Mouse (Mus musculus) liver, embryonic 14.5 days (tissue): ENCODE data around the gene Pgs1. TPM values are rescaled to one million over a fixed set of nuclear protein-coding genes. Genes with fewer than 3 reads are reported as not detected.
A peak's percentile ranks its signal among the peaks of the same experiment; 100 is the strongest.

Experiments
- ATAC-seq: fragments of 200-750 bp; cut with Nextera tagmentation; 2 replicates; pipeline ENCODE4 v1.8.0; 2017; ENCODE audit warnings: moderate number of reproducible peaks, mild to moderate bottlenecking, moderate library complexity; ENCODE audit not compliant: insufficient read depth
- DNase-seq, 3 experiments: peaks; one replicate each; pipeline ENCODE4 v3.0.0-alpha.2; 2012 to 2013; ENCODE audit warnings: low read depth in 3 of 3, low spot score in 3 of 3
- H3K27ac ChIP-seq: fragments of 300-500 bp; sonication (generic); 2 replicates; pipeline ENCODE4 v1.5.1; 2014; ENCODE audit warnings: moderate library complexity, mild to moderate bottlenecking, control low read depth, inconsistent platforms
- H3K27me3 ChIP-seq: fragments of 300-500 bp; sonication (generic); 2 replicates; pipeline ENCODE4 v1.6.1; 2014; ENCODE audit warnings: mild to moderate bottlenecking, low read length, moderate library complexity; ENCODE audit not compliant: control insufficient read depth, insufficient read depth
- H3K36me3 ChIP-seq: fragments of 300-500 bp; sonication (generic); replicated peaks from 2 replicates; pipeline ENCODE4 v1.6.1; 2014; ENCODE audit warnings: low read depth; ENCODE audit not compliant: control insufficient read depth, insufficient read depth
- H3K4me1 ChIP-seq, 2 experiments: fragments of 200-500 bp in 1 of 2; fragments of 300-500 bp in 1 of 2; sonication (generic) in 1 of 2; replicated peaks; 2 replicates each; pipeline ENCODE4 v1.6.1; 2012 to 2014; ENCODE audit warnings: antibody characterized with exemption in 1 of 2, inconsistent platforms in 1 of 2, low read length in 1 of 2; ENCODE audit not compliant: control insufficient read depth in 2 of 2, insufficient read depth in 2 of 2
- H3K4me2 ChIP-seq: fragments of 300-500 bp; sonication (generic); 2 replicates; pipeline ENCODE4 v1.6.1; 2014; ENCODE audit warnings: low read depth, mild to moderate bottlenecking, control low read depth, moderate library complexity
- H3K4me3 ChIP-seq, 2 experiments: fragments of 200-500 bp in 1 of 2; fragments of 300-500 bp in 1 of 2; sonication (generic) in 1 of 2; 2 replicates each; pipeline ENCODE4 v1.5.1; 2012 to 2014; ENCODE audit warnings: low read depth in 2 of 2, low read length in 2 of 2, mild to moderate bottlenecking in 2 of 2, control low read depth in 1 of 2, inconsistent platforms in 1 of 2, moderate library complexity in 1 of 2; ENCODE audit not compliant: insufficient read depth in 1 of 2
- H3K9ac ChIP-seq: fragments of 300-500 bp; sonication (generic); replicated peaks from 2 replicates; pipeline ENCODE4 v1.6.1; 2014; ENCODE audit warnings: mild to moderate bottlenecking, control low read depth, moderate library complexity
- H3K9me3 ChIP-seq: fragments of 300-500 bp; sonication (generic); 2 replicates; pipeline ENCODE4 v1.6.1; 2016; ENCODE audit warnings: low read length, mixed read lengths; ENCODE audit not compliant: control insufficient read depth
- CTCF ChIP-seq: IDR thresholded peaks from 2 replicates; pipeline ENCODE4 v1.5.1; 2016; ENCODE audit warnings: antibody characterized with exemption, low read depth, control low read depth
- EP300 ChIP-seq: IDR thresholded peaks from 2 replicates; pipeline ENCODE4 v1.6.1; 2016; ENCODE audit warnings: antibody characterized with exemption, low read depth
- WGBS: fragments of 180-500 bp; shearing (Covaris S2); extraction: QIAGEN DNeasy Blood & Tissue Kit; methylation state at CpG from one replicate; pipeline ENCODE4 v1.1.7; 2014; ENCODE audit not compliant: insufficient replicate concordance; 5-methylcytosine and 5-hydroxymethylcytosine counted together
- polyA plus RNA-seq, 2 experiments: library from polyadenylated mRNA; depleted of rRNA in 1 of 2; stranded (reverse) in 1 of 2; unstranded in 1 of 2; fragments of >200 nt; fragmentation: Nextera tagmentation in 1 of 2; extraction: Ambion mirVana in 1 of 2; gene quantifications; 2 replicates each; pipeline versions ENCODE4 v1.2.1 to v1.2.3; 2012 to 2014

The Pgs1 gene
- polyA plus RNA-seq, 2 experiments: 11.2 to 12.9 TPM

GRCm38 (mm10) chr11:117958197-117958596, 27.9 kb upstream of the Pgs1 start:
- 24% methylated on average over 7 of the region's 7 CpGs for WGBS
- no peak overlapping the region for H3K4me2 ChIP-seq
- no peak overlapping the region for H3K4me3 ChIP-seq
- no peak for ATAC-seq
- H3K36me3 ChIP-seq: no peaks in the 10 kb centered on the region
- H3K9ac ChIP-seq: no peak overlapping the region
- DNase-seq: no peak
- no peak for TF ChIP-seq EP300
- TF ChIP-seq CTCF: no peak
- H3K4me1 ChIP-seq: peaks cover 0 to 17% of the 10 kb centered on the region in 2 experiments; a peak in 3 of 4 replicates
- H3K9me3 ChIP-seq: no peaks in the 10 kb centered on the region
- H3K27ac ChIP-seq: no peak overlapping the region
- H3K27me3 ChIP-seq: no peaks in the 10 kb centered on the region; the same call in 1 of the 2 replicates

GRCm38 (mm10) chr11:117959166-117959565, 26.9 kb upstream of the Pgs1 start:
- no peak overlapping the region for H3K27ac ChIP-seq
- no peaks in the 10 kb centered on the region for H3K36me3 ChIP-seq
- ATAC-seq (no peak), DNase-seq (no peak)
- H3K9ac ChIP-seq: no peak overlapping the region
- H3K4me2 ChIP-seq: no peak overlapping the region
- no peak overlapping the region for H3K4me3 ChIP-seq
- 67% methylated on average over 4 of the region's 4 CpGs for whole genome bisulfite sequencing
- no peaks in the 10 kb centered on the region for H3K9me3 ChIP-seq
- no peak for TF ChIP-seq CTCF
- TF ChIP-seq EP300: no peak
- peaks cover 4% of the 10 kb centered on the region for H3K27me3 ChIP-seq
- peaks cover 2 to 24% of the 10 kb centered on the region in 2 experiments; a peak in 3 of 4 replicates for H3K4me1 ChIP-seq

GRCm38 (mm10) chr11:117959741-117960381, 26.2 kb upstream of the Pgs1 start:
- H3K4me3 ChIP-seq: no peak overlapping the region
- H3K9me3 ChIP-seq: no peaks in the 10 kb centered on the region
- H3K27ac ChIP-seq: no peak overlapping the region
- H3K27me3 ChIP-seq: peaks cover 4% of the 10 kb centered on the region
- no peak overlapping the region for H3K4me2 ChIP-seq
- H3K4me1 ChIP-seq: peaks cover 3 to 28% of the 10 kb centered on the region in 2 experiments; a peak in 3 of 4 replicates
- no peak for ATAC-seq
- DNase-seq: no peak
- TF ChIP-seq CTCF (no peak), EP300 (no peak)
- H3K36me3 ChIP-seq: no peaks in the 10 kb centered on the region
- H3K9ac ChIP-seq: no peak overlapping the region
- 15% methylated on average over 17 of the region's 17 CpGs for WGBS

- DNase-seq (no peak), ATAC-seq (no peak)
- Histone ChIP-seq H3K27ac (no peak overlapping the region), H3K4me1 (peaks cover 3 to 33% of the 10 kb centered on the region in 2 experiments; a peak in 3 of 4 replicates), H3K27me3 (peaks cover 9% of the 10 kb centered on the region), H3K9me3 (no peaks in the 10 kb centered on the region), H3K36me3 (no peaks in the 10 kb centered on the region), H3K9ac (no peak overlapping the region), H3K4me3 (no peak overlapping the region), H3K4me2 (no peak overlapping the region)
- TF ChIP-seq CTCF (no peak), EP300 (no peak)
These were observed 25.5 kb upstream of the Pgs1 start for GRCm38 (mm10) chr11:117960601-117961000.

GRCm38 (mm10) chr11:117962228-117963067, 23.6 kb upstream of the Pgs1 start:
- Histone ChIP-seq H3K27me3 (peaks cover 27% of the 10 kb centered on the region), H3K4me1 (peaks cover 3 to 36% of the 10 kb centered on the region in 2 experiments; a peak in 3 of 4 replicates), H3K4me3 (no peak overlapping the region), H3K9ac (no peak overlapping the region), H3K36me3 (peaks cover 7% of the 10 kb centered on the region), H3K27ac (peak overlapping the region; percentile 46; the same call in 1 of the 2 replicates), H3K9me3 (no peaks in the 10 kb centered on the region), H3K4me2 (no peak overlapping the region)
- DNase-seq (no peak), ATAC-seq (no peak)
- no peak for TF ChIP-seq EP300
- no peak for TF ChIP-seq CTCF
- 54% methylated on average over 10 of the region's 10 CpGs for WGBS
